In the genomic region with DNA sequence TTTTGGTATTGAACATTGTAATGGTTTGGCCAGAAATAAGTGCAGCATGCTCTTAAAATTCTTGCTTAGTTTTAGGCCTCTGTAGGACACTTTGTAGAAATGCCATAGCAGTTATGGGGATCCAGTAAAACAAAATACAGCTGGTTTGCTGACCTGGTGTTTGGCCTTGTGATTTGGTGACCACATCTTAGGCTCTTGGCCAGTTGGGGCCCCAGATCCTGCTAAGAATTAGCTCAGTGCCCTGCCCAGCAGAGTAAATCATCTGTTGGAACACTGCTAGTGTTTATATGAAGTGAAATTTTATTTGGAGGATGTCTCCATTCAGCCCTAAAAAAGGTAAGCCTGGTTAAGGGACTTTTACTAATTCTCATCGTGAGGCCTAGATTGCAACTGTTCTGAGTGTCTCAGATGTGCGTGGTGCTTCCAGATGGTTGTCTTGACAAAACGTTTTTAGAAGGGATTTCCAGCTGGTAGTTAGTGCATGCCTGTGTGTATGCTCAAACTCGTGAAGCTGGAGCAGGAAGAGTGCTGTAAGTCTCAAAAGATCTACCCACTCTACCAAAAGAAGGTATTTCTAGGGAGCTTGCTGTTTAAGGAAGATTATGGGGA, we compare ENCODE assay signal across 8 mouse cellular contexts. TPM values are rescaled to one million over a fixed set of nuclear protein-coding genes. Genes with fewer than 3 reads are reported as not detected.
DNase-seq lines count a peak whose midpoint lies in the region; ATAC-seq and TF ChIP-seq lines count a peak whose summit lies in the region.

No protein-coding gene starts in this region.

- H3K4me3 ChIP-seq in bone marrow macrophage, adult 2 months (ENCODE audit: insufficient read depth, low read length): peak overlapping the region; percentile 50
- peak overlapping the region; percentile 41 for H3K4me3 ChIP-seq in heart, embryonic 11.5 days (ENCODE audit: low read depth, low read length)
- H3K4me3 ChIP-seq in kidney, embryonic 15.5 days (replicated peaks): peak overlapping the region; percentile 77
- H3K4me3 ChIP-seq in lung, embryonic 14.5 days (ENCODE audit: low read depth, low read length): peak overlapping the region; percentile 98

- WGBS in heart, embryonic 11.5 days (ENCODE audit: insufficient replicate concordance): 10% methylated on average over 4 of the region's 4 CpGs
- 4% methylated on average over 4 of the region's 4 CpGs for WGBS in kidney, embryonic 15.5 days
- WGBS in lung, embryonic 14.5 days: 6% methylated on average over 4 of the region's 4 CpGs

- no peaks in the 10 kb centered on the region for H3K36me3 ChIP-seq in heart, embryonic 11.5 days (ENCODE audit: control insufficient read depth, insufficient read depth, low read length)
- H3K36me3 ChIP-seq in kidney, embryonic 15.5 days: peaks cover 28% of the 10 kb centered on the region
- peaks cover 49% of the 10 kb centered on the region for H3K36me3 ChIP-seq in lung, embryonic 14.5 days (ENCODE audit: insufficient read depth)

- no peaks in the 10 kb centered on the region for H3K27me3 ChIP-seq in heart, embryonic 11.5 days (ENCODE audit: control insufficient read depth, insufficient read depth, low read length)
- H3K27me3 ChIP-seq in kidney, embryonic 15.5 days: no peaks in the 10 kb centered on the region
- H3K27me3 ChIP-seq in lung, embryonic 14.5 days (ENCODE audit: insufficient read depth, low read length): no peaks in the 10 kb centered on the region

- H3K4me1 ChIP-seq in bone marrow macrophage, adult 2 months (ENCODE audit: control insufficient read depth, insufficient read depth, low read length): peaks cover 22% of the 10 kb centered on the region
- H3K4me1 ChIP-seq in heart, embryonic 11.5 days (ENCODE audit: control insufficient read depth, insufficient read depth, low read length): peaks cover 29% of the 10 kb centered on the region
- H3K4me1 ChIP-seq in kidney, embryonic 15.5 days: peaks cover 50% of the 10 kb centered on the region
- H3K4me1 ChIP-seq in lung, embryonic 14.5 days (ENCODE audit: insufficient read depth): peaks cover 16% of the 10 kb centered on the region

- peak overlapping the region; percentile 80 for H3K4me2 ChIP-seq in heart, embryonic 11.5 days
- peak overlapping the region; percentile 86 for H3K4me2 ChIP-seq in kidney, embryonic 15.5 days
- H3K4me2 ChIP-seq in lung, embryonic 14.5 days: peak overlapping the region; percentile 99

- peak overlapping the region; percentile 34; the same call in 1 of the 2 replicates for H3K9ac ChIP-seq in heart, embryonic 11.5 days (ENCODE audit: low read depth, low read length)
- H3K9ac ChIP-seq in kidney, embryonic 15.5 days: peak overlapping the region; percentile 44
- H3K9ac ChIP-seq in lung, embryonic 14.5 days: peak overlapping the region; percentile 60

- no peak for TF ChIP-seq POLR2A in bone marrow macrophage, adult 2 months (IDR thresholded peaks at IDR 0.05; ENCODE audit: borderline replicate concordance, low read depth, low read length)

- no peaks in the 10 kb centered on the region for H3K9me3 ChIP-seq in heart, embryonic 11.5 days (replicated peaks; ENCODE audit: control insufficient read depth, low read length)
- no peaks in the 10 kb centered on the region for H3K9me3 ChIP-seq in kidney, embryonic 15.5 days (replicated peaks)
- H3K9me3 ChIP-seq in lung, embryonic 14.5 days (ENCODE audit: low read depth, low read length): no peaks in the 10 kb centered on the region

- no peak for TF ChIP-seq CTCF in bone marrow macrophage, adult 2 months (IDR thresholded peaks at IDR 0.05; ENCODE audit: low read depth, low read length)
- no peak for TF ChIP-seq CTCF in lung, embryonic 14.5 days (IDR thresholded peaks at IDR 0.05; ENCODE audit: low read depth)

- intact Hi-C loops in left cerebral cortex, postnatal 4 days (cut with DNase I): loop anchor here (10.0 kb wide), 1 partner anchor 85 kb away; the partner anchor contains the start of gene Drg2

- H3K27ac ChIP-seq in bone marrow macrophage, adult 2 months (ENCODE audit: insufficient read depth, low read depth, low read length): peak overlapping the region; percentile 56
- no peak overlapping the region for H3K27ac ChIP-seq in heart, embryonic 11.5 days (ENCODE audit: low read depth, low read length)
- H3K27ac ChIP-seq in kidney, embryonic 15.5 days: peak overlapping the region; percentile 24; the same call in 1 of the 2 replicates
- no peak overlapping the region for H3K27ac ChIP-seq in lung, embryonic 14.5 days (ENCODE audit: low read depth)

- DNase-seq in left cerebral cortex, adult 18-20 months (ENCODE audit: low spot score in 2 of 2): peak; percentile 18 to 34
- no peak for DNase-seq in left cerebral cortex, postnatal 4 days
- peak; percentile 55 for DNase-seq in lung, embryonic 14.5 days
- peak; percentile 74 for DNase-seq in telencephalon, adult 2 months (ENCODE audit: low read depth, low spot score)
- no peak for DNase-seq in frontal cortex, postnatal 25 days (ENCODE audit: low spot score in 2 of 2)

- ATAC-seq in heart, embryonic 11.5 days (replicated peaks; ENCODE audit: insufficient number of reproducible peaks, low FRiP score, low TSS enrichment): no peak
- no peak for ATAC-seq in kidney, embryonic 15.5 days (replicated peaks; ENCODE audit: low FRiP score)
- ATAC-seq in lung, embryonic 14.5 days (ENCODE audit: insufficient read depth): no peak

RNA-seq across cellular contexts. Expression of gene Alkbh5, which starts 3.9 kb away (rescaled TPM):
- total RNA-seq in left cerebral cortex, adult 18-20 months (2021): 10 to 100 TPM; 61.0 to 62.5 TPM
- total RNA-seq in left cerebral cortex, postnatal 4 days (2021): 10 to 100 TPM; 30.9 to 32.3 TPM
- 39.2 and 40.4 TPM in 2 replicates for polyA plus RNA-seq in bone marrow macrophage, adult 2 months (2012; ENCODE audit: insufficient read depth, insufficient read length, missing spikeins)
- 31.6 and 35.0 TPM in 2 replicates for polyA plus RNA-seq in heart, embryonic 11.5 days (2014; fragmentation: Nextera tagmentation; extraction: Ambion mirVana)
- 37.5 and 37.9 TPM in 2 replicates for polyA plus RNA-seq in kidney, embryonic 15.5 days (2015; fragmentation: Nextera tagmentation; extraction: Ambion mirVana)
- 32.3 and 33.5 TPM in 2 replicates for polyA plus RNA-seq in lung, embryonic 14.5 days (2014; fragmentation: Nextera tagmentation; extraction: Ambion mirVana)

Comparison
In these comparisons a context has a peak if more than half of its experiments do, and no peak if none do; other contexts are left out.
1. DNase-seq: peak in left cerebral cortex, adult 18-20 months (2 of 2), lung, embryonic 14.5 days (single experiment) and telencephalon, adult 2 months (single experiment); none in left cerebral cortex, postnatal 4 days (single experiment) and frontal cortex, postnatal 25 days (0 of 2).
2. H3K27ac ChIP-seq: peak in bone marrow macrophage, adult 2 months (single experiment) and kidney, embryonic 15.5 days (single experiment); none in heart, embryonic 11.5 days (single experiment) and lung, embryonic 14.5 days (single experiment).
3. H3K4me3 ChIP-seq: peak in every context shown above with its lines; median percentile 98 in lung, embryonic 14.5 days; 77 in kidney, embryonic 15.5 days; 50 in bone marrow macrophage, adult 2 months; 41 in heart, embryonic 11.5 days.
4. Peak in every context shown above with its lines, with median percentiles within 50 percentile points of each other: H3K4me2 ChIP-seq and H3K9ac ChIP-seq.